Mouse (Mus musculus) small intestine, adult 2 months (tissue): ENCODE data around the gene Agr2.

Experiments used
- CTCF ChIP-seq: fragments of 200-500 bp; IDR thresholded peaks from 2 replicates; pipeline ENCODE4 v1.5.1; 2012; ENCODE audit warnings: low read depth, mild to moderate bottlenecking, control low read depth, inconsistent platforms, low read length, moderate library complexity, mixed read lengths; ENCODE audit not compliant: insufficient replicate concordance, insufficient read length; ENCODE audit errors: extremely low read depth
- POLR2A ChIP-seq: fragments of 200-500 bp; IDR thresholded peaks from 2 replicates; pipeline ENCODE4 v1.6.1; 2012; ENCODE audit warnings: low read depth, mild to moderate bottlenecking, control low read depth, inconsistent platforms, low read length, moderate library complexity

- TF ChIP-seq CTCF: no peak
- TF ChIP-seq POLR2A: no peak
Measured at GRCm38 (mm10) chr12:36050276-36050675, 57.6 kb downstream of the Agr2 start.
